In the genomic region with DNA sequence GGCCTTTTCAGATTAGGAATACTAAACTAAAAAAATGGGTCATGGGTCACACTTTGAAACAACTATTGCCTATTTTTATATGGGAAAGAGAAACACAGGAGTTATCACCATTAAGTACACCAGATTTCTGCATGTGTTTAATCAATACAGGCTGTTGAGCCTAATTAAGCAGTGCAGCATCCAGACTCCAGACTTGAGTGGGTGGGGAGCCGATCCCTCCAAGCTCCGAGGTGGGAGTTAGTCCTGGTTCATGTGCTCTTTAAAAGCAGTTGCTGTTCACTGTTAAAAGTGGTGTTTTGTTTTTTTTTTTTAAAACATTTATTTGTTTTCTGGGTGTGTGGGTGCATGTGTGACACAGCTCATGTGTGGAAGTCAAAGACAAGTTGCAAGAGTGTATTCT, we compare ENCODE assay signal across 16 mouse cellular contexts.
"Had no signal": no experiment of that assay in that cellular context is flagged by ENCODE, and none has a peak within 500 bp of the region (broad histone marks: within the 10 kb centered on the region; RNA-seq: fewer than 3 reads in every experiment).

No protein-coding gene starts in this region.

- ATAC-seq: intestine, embryonic 16.5 days; liver, postnatal 0 days; lung, postnatal 0 days; midbrain, embryonic 13.5 days; midbrain, embryonic 16.5 days had no signal

- DNase-seq: kidney, adult 18-20 months; kidney, adult 9 months; kidney, postnatal 14 days; kidney, postnatal 4 days; left cerebral cortex, postnatal 4 days; liver, postnatal 0 days; lung, embryonic 14.5 days; lung, postnatal 36 days; retina, postnatal 1 day; right cerebral cortex, postnatal 25 days; spleen, adult 18-20 months; thymus, postnatal 36 days had no signal
